Mouse (Mus musculus) lung, postnatal 0 days (tissue): ENCODE measurements around the gene Ist1. TPM values are rescaled to one million over a fixed set of nuclear protein-coding genes. Genes with fewer than 3 reads are reported as not detected.

Source experiments
- ATAC-seq: fragments of 200-750 bp; cut with Nextera tagmentation; 2 replicates; pipeline ENCODE4 v1.8.0; 2017; ENCODE audit warnings: moderate library complexity
- DNase-seq: peaks from one replicate; pipeline ENCODE4 v3.0.0-alpha.2; 2016; ENCODE audit warnings: low spot score
- H3K27ac ChIP-seq: fragments of 300-500 bp; sonication (generic); 2 replicates; pipeline ENCODE4 v1.5.1; 2014; ENCODE audit warnings: antibody characterized with exemption, mild to moderate bottlenecking, low read length, mixed read lengths
- H3K27me3 ChIP-seq: fragments of 300-500 bp; sonication (generic); replicated peaks from 2 replicates; pipeline ENCODE4 v1.6.1; 2014; ENCODE audit warnings: low read length, mixed read lengths; ENCODE audit not compliant: insufficient read depth
- H3K36me3 ChIP-seq: fragments of 300-500 bp; sonication (generic); 2 replicates; pipeline ENCODE4 v1.6.1; 2014; ENCODE audit warnings: low read length, mixed read lengths; ENCODE audit not compliant: insufficient read depth
- H3K4me1 ChIP-seq: fragments of 300-500 bp; sonication (generic); 2 replicates; pipeline ENCODE4 v1.6.1; 2014; ENCODE audit warnings: antibody characterized with exemption, low read depth, low read length, mixed read lengths; ENCODE audit not compliant: insufficient read depth
- H3K4me2 ChIP-seq: fragments of 300-500 bp; sonication (generic); replicated peaks from 2 replicates; pipeline ENCODE4 v1.6.1; 2014; ENCODE audit warnings: low read depth, mild to moderate bottlenecking, low read length, moderate library complexity, mixed read lengths
- H3K4me3 ChIP-seq: fragments of 300-500 bp; sonication (generic); 2 replicates; pipeline ENCODE4 v1.5.1; 2014; ENCODE audit warnings: low read depth, low read length
- H3K9ac ChIP-seq: fragments of 300-500 bp; sonication (generic); replicated peaks from 2 replicates; pipeline ENCODE4 v1.6.1; 2014; ENCODE audit warnings: low read depth, mild to moderate bottlenecking
- H3K9me3 ChIP-seq: fragments of 300-500 bp; sonication (generic); 2 replicates; pipeline ENCODE4 v1.6.1; 2016; ENCODE audit warnings: low read length, mixed read lengths
- CTCF ChIP-seq: IDR thresholded peaks from 2 replicates; pipeline ENCODE4 v1.5.1; 2016; ENCODE audit warnings: antibody characterized with exemption, mild to moderate bottlenecking
- EP300 ChIP-seq: IDR thresholded peaks from 2 replicates; pipeline ENCODE4 v1.6.1; 2016; ENCODE audit warnings: antibody characterized with exemption, mild to moderate bottlenecking, control low read depth
- WGBS: fragments of 180-500 bp; shearing (Covaris S2); extraction: QIAGEN DNeasy Blood & Tissue Kit; methylation state at CpG from one replicate; pipeline ENCODE4 v1.1.7; 2014; 5-methylcytosine and 5-hydroxymethylcytosine counted together
- polyA plus RNA-seq: library from polyadenylated mRNA; unstranded; fragments of >200 nt; fragmentation: Nextera tagmentation; extraction: Ambion mirVana; gene quantifications from 2 replicates; pipeline ENCODE4 v1.2.1, GENCODE M21; 2015

Gene Ist1
- polyA plus RNA-seq, 1 experiment from 2014 or later: 91.3 TPM

DNA sequence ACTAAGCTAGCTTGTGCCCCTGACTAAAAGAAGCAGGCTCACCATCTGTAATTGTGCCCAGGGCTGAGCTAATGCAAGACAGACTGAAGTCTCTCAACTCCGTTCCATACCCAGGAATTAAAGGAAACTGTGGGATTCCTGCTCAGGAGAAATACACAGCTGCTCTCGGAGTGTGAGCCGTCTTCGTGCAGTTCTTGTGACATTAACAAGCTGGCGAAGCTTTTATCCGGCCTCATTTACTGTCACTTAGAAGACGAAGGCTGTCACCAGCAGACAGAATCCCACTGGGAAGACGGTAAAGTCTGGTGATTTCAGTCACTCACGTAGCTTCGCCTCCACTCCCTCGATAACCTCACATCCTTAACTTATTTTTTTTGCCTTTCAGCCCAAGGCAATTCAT is 45.7 kb downstream of the Ist1 start:
- no peak for ATAC-seq
- TF ChIP-seq EP300: no peak
- TF ChIP-seq CTCF: no peak
- 51% methylated on average over 11 of the region's 11 CpGs for WGBS

GRCm38 (mm10) chr8:109641236-109641635 is 51.8 kb downstream of the Ist1 start:
- Histone ChIP-seq H3K27me3 (no peaks in the 10 kb centered on the region), H3K4me3 (no peak overlapping the region), H3K4me2 (no peak overlapping the region), H3K27ac (no peak overlapping the region), H3K9me3 (no peaks in the 10 kb centered on the region), H3K36me3 (no peaks in the 10 kb centered on the region), H3K4me1 (no peaks in the 10 kb centered on the region), H3K9ac (no peak overlapping the region)
- no peak for ATAC-seq
- WGBS: 66% methylated on average over 5 of the region's 5 CpGs
- DNase-seq: no peak
- no peak for TF ChIP-seq EP300

More for the DNA sequence above, 45.7 kb downstream of the Ist1 start:
- no peak overlapping the region for H3K9ac ChIP-seq
- H3K4me3 ChIP-seq: no peak overlapping the region
- DNase-seq: no peak
- no peak overlapping the region for H3K4me2 ChIP-seq
- no peaks in the 10 kb centered on the region for H3K4me1 ChIP-seq
- H3K27me3 ChIP-seq: no peaks in the 10 kb centered on the region
- no peaks in the 10 kb centered on the region for H3K36me3 ChIP-seq
- no peaks in the 10 kb centered on the region for H3K9me3 ChIP-seq
- H3K27ac ChIP-seq: no peak overlapping the region

DNA sequence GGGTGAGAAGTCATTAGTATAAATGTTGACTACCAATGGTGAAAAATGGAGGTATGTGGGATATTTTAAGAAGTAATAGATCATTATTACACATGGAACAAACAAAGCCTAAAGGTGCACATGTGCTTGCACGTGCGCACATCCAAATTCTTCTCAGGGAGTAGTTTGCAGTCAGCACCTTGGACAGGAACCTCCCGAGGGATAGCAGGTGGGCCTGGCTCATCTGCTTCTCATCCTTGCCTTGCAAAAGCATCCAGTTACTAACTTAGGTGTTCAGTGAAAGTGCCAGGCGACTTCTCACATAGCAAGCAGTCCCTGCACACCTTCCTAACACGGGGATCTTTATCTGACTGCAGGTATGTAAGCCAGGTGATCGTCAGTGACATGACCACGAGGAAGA is 52.6 kb downstream of the Ist1 start:
- no peak for DNase-seq

GRCm38 (mm10) chr8:109638851-109639250 is 54.2 kb downstream of the Ist1 start:
- Histone ChIP-seq H3K4me2 (no peak overlapping the region), H3K9me3 (no peaks in the 10 kb centered on the region), H3K27ac (no peak overlapping the region), H3K4me1 (no peaks in the 10 kb centered on the region), H3K9ac (no peak overlapping the region), H3K4me3 (no peak overlapping the region), H3K27me3 (no peaks in the 10 kb centered on the region), H3K36me3 (no peaks in the 10 kb centered on the region)
- TF ChIP-seq EP300: no peak
- DNase-seq (no peak), ATAC-seq (no peak)
- WGBS: 81% methylated on average over 5 of the region's 5 CpGs

More for the DNA sequence above, 52.6 kb downstream of the Ist1 start:
- Histone ChIP-seq H3K4me1 (no peaks in the 10 kb centered on the region), H3K9ac (no peak overlapping the region), H3K9me3 (no peaks in the 10 kb centered on the region), H3K4me2 (no peak overlapping the region), H3K27ac (no peak overlapping the region), H3K36me3 (no peaks in the 10 kb centered on the region), H3K4me3 (no peak overlapping the region), H3K27me3 (no peaks in the 10 kb centered on the region)
- no peak for TF ChIP-seq EP300
- ATAC-seq: no peak
- 53% methylated on average over 7 of the region's 7 CpGs for WGBS

GRCm38 (mm10) chr8:109635146-109635545 is 57.9 kb downstream of the Ist1 start:
- WGBS: 84% methylated on average over 8 of the region's 8 CpGs
- DNase-seq (no peak), ATAC-seq (no peak)
- H3K9me3 ChIP-seq: no peaks in the 10 kb centered on the region
- H3K9ac ChIP-seq: no peak overlapping the region
- H3K4me2 ChIP-seq: no peak overlapping the region
- no peaks in the 10 kb centered on the region for H3K27me3 ChIP-seq
- H3K4me3 ChIP-seq: no peak overlapping the region
- H3K36me3 ChIP-seq: no peaks in the 10 kb centered on the region
- no peak for TF ChIP-seq CTCF
- no peak for TF ChIP-seq EP300
- H3K4me1 ChIP-seq: no peaks in the 10 kb centered on the region
- no peak overlapping the region for H3K27ac ChIP-seq

DNA sequence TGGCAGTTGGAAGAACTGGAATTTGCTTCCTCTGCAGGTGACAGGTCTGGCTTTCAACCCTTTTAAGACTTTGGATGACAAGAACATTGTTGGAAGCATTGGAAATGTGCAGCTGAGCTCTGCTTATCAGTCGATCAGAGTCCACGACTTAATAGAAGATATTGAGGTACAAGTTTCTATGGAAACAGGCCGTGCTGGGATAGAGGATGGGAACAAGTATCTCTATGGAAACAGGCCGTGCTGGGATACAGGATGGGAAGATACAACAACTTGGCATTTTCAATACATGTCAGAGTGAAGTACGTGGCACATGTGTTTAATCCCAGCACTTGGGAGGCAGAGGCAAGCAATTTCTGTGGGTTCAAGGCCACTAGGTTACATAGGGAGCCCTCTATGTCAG is 60.6 kb downstream of the Ist1 start:
- no peak overlapping the region for H3K27ac ChIP-seq
- H3K9ac ChIP-seq: no peak overlapping the region
- H3K4me2 ChIP-seq: no peak overlapping the region
- H3K36me3 ChIP-seq: no peaks in the 10 kb centered on the region
- H3K4me3 ChIP-seq: no peak overlapping the region
- DNase-seq (no peak), ATAC-seq (no peak)
- H3K27me3 ChIP-seq: no peaks in the 10 kb centered on the region
- TF ChIP-seq EP300 (no peak), CTCF (no peak)
- WGBS: 75% methylated on average over 5 of the region's 5 CpGs
- no peaks in the 10 kb centered on the region for H3K4me1 ChIP-seq
- no peaks in the 10 kb centered on the region for H3K9me3 ChIP-seq

- ATAC-seq (no peak), DNase-seq (no peak)
- 52% methylated on average over 6 of the region's 6 CpGs for WGBS
- Histone ChIP-seq H3K36me3 (no peaks in the 10 kb centered on the region), H3K4me2 (no peak overlapping the region), H3K4me1 (no peaks in the 10 kb centered on the region), H3K27ac (no peak overlapping the region), H3K9me3 (no peaks in the 10 kb centered on the region), H3K9ac (no peak overlapping the region), H3K27me3 (no peaks in the 10 kb centered on the region), H3K4me3 (no peak overlapping the region)
- TF ChIP-seq EP300: no peak
- no peak for TF ChIP-seq CTCF
These were observed 64.4 kb downstream of the Ist1 start for GRCm38 (mm10) chr8:109628638-109629037.

Other genes starting within 250 kb of the Ist1 start
- not detected in 2 replicates for gene Pmfbp1, start 199.2 kb downstream of the Ist1 start, polyA plus RNA-seq
- 12.5 and 12.7 TPM in 2 replicates for gene Dhx38, start 127.4 kb downstream of the Ist1 start, polyA plus RNA-seq
- 24.4 and 25.0 TPM in 2 replicates for gene Txnl4b, start 127.4 kb downstream of the Ist1 start, polyA plus RNA-seq
- gene Hp, start 114.1 kb downstream of the Ist1 start, polyA plus RNA-seq: 703 and 838 TPM in 2 replicates
- gene Dhodh, start 84.6 kb downstream of the Ist1 start, polyA plus RNA-seq: 16.2 and 18.5 TPM in 2 replicates
- gene Pkd1l3, start 78.7 kb downstream of the Ist1 start, polyA plus RNA-seq: 0.07 and 0.13 TPM in 2 replicates
- 13.2 and 14.4 TPM in 2 replicates for gene Zfp821, start 12.3 kb upstream of the Ist1 start, polyA plus RNA-seq
- 3.9 and 4.8 TPM in 2 replicates for gene Atxn1l, start 44.5 kb upstream of the Ist1 start, polyA plus RNA-seq
- gene Ap1g1, start 85.3 kb upstream of the Ist1 start, polyA plus RNA-seq: 22.4 and 24.7 TPM in 2 replicates
- gene Phlpp2, start 175.3 kb upstream of the Ist1 start, polyA plus RNA-seq: 1.4 and 1.5 TPM in 2 replicates